Mouse (Mus musculus) neural tube, embryonic 12.5 days (tissue): Measurements from ENCODE around the gene Tbc1d30. TPM values are rescaled to one million over a fixed set of nuclear protein-coding genes. Genes with fewer than 3 reads are reported as not detected.

Experiments
- ATAC-seq: fragments of 200-750 bp; cut with Nextera tagmentation; 2 replicates; pipeline ENCODE4 v1.8.0; 2017; ENCODE audit warnings: low read depth, mild to moderate bottlenecking, moderate TSS enrichment, moderate library complexity; ENCODE audit not compliant: low FRiP score
- H3K27ac ChIP-seq: fragments of 300-500 bp; sonication (generic); 2 replicates; pipeline ENCODE4 v1.5.1; 2016
- H3K27me3 ChIP-seq: fragments of 300-500 bp; sonication (generic); replicated peaks from 2 replicates; pipeline ENCODE4 v1.6.1; 2016; ENCODE audit warnings: mild to moderate bottlenecking
- H3K36me3 ChIP-seq: fragments of 300-500 bp; sonication (generic); 2 replicates; pipeline ENCODE4 v1.6.1; 2016; ENCODE audit warnings: mild to moderate bottlenecking
- H3K4me1 ChIP-seq: fragments of 300-500 bp; sonication (generic); 2 replicates; pipeline ENCODE4 v1.6.1; 2016
- H3K4me2 ChIP-seq: fragments of 300-500 bp; sonication (generic); replicated peaks from 2 replicates; pipeline ENCODE4 v1.6.1; 2016; ENCODE audit warnings: mild to moderate bottlenecking
- H3K4me3 ChIP-seq: fragments of 300-500 bp; sonication (generic); 2 replicates; pipeline ENCODE4 v1.5.1; 2016
- H3K9ac ChIP-seq: fragments of 300-500 bp; sonication (generic); 2 replicates; pipeline ENCODE4 v1.6.1; 2016; ENCODE audit warnings: mild to moderate bottlenecking
- H3K9me3 ChIP-seq: fragments of 300-500 bp; sonication (generic); 2 replicates; pipeline ENCODE4 v1.6.1; 2016; ENCODE audit warnings: mild to moderate bottlenecking
- WGBS: fragments of 180-500 bp; shearing (Covaris S2); methylation state at CpG from one replicate; pipeline ENCODE4 v1.1.7; 2016; 5-methylcytosine and 5-hydroxymethylcytosine counted together
- polyA plus RNA-seq: library from polyadenylated mRNA; unstranded; fragments of >200 nt; fragmentation: Nextera tagmentation; extraction: Ambion mirVana; gene quantifications from 2 replicates; pipeline ENCODE4 v1.2.1, GENCODE M21; 2016

Tbc1d30 gene
- polyA plus RNA-seq, 1 experiment from 2014 or later, result 9.0 TPM

DNA sequence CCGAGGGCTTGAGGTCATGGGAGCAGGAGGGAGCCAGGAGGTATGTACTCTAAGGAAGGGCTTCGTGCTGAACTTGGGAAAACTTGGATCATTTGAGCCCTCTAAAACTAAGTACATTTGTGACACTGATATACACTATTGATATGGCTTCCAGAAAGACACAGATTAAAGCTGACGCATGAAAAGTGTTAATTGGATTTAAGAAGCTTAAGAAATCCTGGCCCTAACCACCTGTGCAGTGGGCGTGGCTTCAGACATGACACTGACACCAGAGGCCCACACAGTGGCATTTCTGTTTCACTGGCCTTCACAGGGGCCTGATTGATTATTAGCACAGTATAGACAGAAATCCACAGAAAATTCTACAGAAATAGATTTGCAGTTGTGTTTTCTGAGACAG is 21.5 kb downstream of the Tbc1d30 start:
- H3K27ac ChIP-seq, result no peak overlapping the region
- H3K36me3 ChIP-seq, result no peaks in the 10 kb centered on the region
- no peak overlapping the region for H3K4me3 ChIP-seq
- H3K9ac ChIP-seq, result no peak overlapping the region
- ATAC-seq, result no peak
- H3K4me2 ChIP-seq, result no peak overlapping the region
- 0 out of 2 replicates have a peak, but pooled peaks cover 3% of the 10 kb centered on the region for H3K9me3 ChIP-seq
- no peaks in the 10 kb centered on the region for H3K27me3 ChIP-seq
- no peaks in the 10 kb centered on the region for H3K4me1 ChIP-seq
- 84% methylated on average over 4 of the region's 4 CpGs for WGBS

DNA sequence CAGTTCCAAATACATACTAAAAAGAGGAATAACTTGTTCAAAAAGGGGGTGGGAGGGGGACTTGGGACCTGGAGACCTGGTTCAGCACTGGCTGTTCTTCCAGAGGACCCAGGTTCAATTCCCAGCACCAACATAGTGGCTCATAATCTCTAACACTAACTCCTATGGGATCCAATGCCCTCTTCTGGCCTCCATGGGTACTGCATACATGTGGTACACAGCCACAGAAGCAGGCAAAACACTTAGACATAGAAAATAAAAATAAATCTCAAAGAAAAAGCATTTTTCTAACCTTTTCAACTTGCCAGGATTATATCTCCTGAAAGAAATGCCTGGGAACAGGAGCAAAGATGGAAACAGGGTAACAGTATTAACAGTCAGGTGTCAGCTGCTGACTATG is 24.9 kb downstream of the Tbc1d30 start:
- Histone ChIP-seq H3K4me3 (no peak overlapping the region), H3K4me1 (no peaks in the 10 kb centered on the region), H3K36me3 (no peaks in the 10 kb centered on the region), H3K27me3 (no peaks in the 10 kb centered on the region), H3K9me3 (no peaks in the 10 kb centered on the region), H3K9ac (no peak overlapping the region), H3K4me2 (no peak overlapping the region), H3K27ac (no peak overlapping the region)
- no peak for ATAC-seq

DNA sequence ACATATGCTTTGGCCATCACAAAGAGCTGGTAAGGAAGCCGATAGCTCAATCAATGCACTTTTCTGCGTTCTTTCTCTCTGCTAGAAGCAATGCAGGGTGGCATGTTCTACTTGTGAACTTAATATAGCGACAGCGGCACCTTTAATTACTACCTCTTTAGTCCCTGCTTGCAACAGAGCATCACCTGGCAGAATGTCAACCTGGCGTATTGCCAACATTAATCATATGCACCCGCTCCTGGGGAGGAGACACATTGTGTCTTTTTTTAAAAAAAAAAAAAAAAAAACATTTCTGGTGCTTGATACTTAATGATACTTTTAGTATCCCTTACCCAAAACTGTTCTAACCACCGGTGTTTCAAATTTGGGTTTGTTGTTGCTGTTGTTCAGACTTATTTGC is 27.6 kb downstream of the Tbc1d30 start:
- no peak for ATAC-seq
- Histone ChIP-seq H3K27me3 (no peaks in the 10 kb centered on the region), H3K27ac (no peak overlapping the region), H3K9ac (no peak overlapping the region), H3K4me2 (no peak overlapping the region), H3K4me3 (no peak overlapping the region), H3K4me1 (no peaks in the 10 kb centered on the region), H3K36me3 (no peaks in the 10 kb centered on the region), H3K9me3 (no peaks in the 10 kb centered on the region)
- 90% methylated on average over 7 of the region's 7 CpGs for WGBS

- peaks cover 9% of the 10 kb centered on the region; the same call in 1 of the 2 replicates for H3K4me1 ChIP-seq
Observed at GRCm38 (mm10) chr10:121318397-121318950, 32.6 kb downstream of the Tbc1d30 start.

DNA sequence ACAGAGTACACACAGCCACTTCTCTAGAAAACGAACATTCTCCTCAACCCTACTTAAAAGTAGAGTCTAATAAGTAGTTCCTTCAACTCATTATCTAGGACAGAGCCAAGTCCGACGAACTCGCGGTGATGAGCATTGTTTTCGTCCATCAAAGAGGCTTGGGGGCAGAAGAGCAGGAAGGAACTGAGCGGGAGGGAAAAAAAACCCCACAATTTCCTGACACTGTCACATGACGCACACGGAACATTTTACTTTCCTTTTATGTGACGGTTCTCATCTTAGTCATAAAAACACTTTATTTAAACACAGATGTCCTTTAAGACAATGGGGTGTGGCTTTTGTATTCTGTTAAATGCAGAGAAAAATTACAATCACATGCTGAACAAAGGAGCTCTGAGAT is 34.7 kb downstream of the Tbc1d30 start:
- Histone ChIP-seq H3K4me3 (no peak overlapping the region), H3K27ac (no peak overlapping the region), H3K36me3 (no peaks in the 10 kb centered on the region), H3K4me2 (no peak overlapping the region), H3K4me1 (peaks cover 9% of the 10 kb centered on the region; the same call in 1 of the 2 replicates), H3K9me3 (no peaks in the 10 kb centered on the region), H3K27me3 (0 out of 2 replicates have a peak, but pooled peaks cover 6% of the 10 kb centered on the region), H3K9ac (no peak overlapping the region)
- no peak for ATAC-seq
- 90% methylated on average over 10 of the region's 10 CpGs for WGBS

More at GRCm38 (mm10) chr10:121318397-121318950, 32.6 kb downstream of the Tbc1d30 start:
- 80% methylated on average over 7 of the region's 7 CpGs for WGBS
- Histone ChIP-seq H3K4me2 (no peak overlapping the region), H3K27ac (no peak overlapping the region), H3K9ac (no peak overlapping the region), H3K36me3 (no peaks in the 10 kb centered on the region), H3K27me3 (no peaks in the 10 kb centered on the region), H3K4me3 (no peak overlapping the region), H3K9me3 (no peaks in the 10 kb centered on the region)
- ATAC-seq, result no peak

DNA sequence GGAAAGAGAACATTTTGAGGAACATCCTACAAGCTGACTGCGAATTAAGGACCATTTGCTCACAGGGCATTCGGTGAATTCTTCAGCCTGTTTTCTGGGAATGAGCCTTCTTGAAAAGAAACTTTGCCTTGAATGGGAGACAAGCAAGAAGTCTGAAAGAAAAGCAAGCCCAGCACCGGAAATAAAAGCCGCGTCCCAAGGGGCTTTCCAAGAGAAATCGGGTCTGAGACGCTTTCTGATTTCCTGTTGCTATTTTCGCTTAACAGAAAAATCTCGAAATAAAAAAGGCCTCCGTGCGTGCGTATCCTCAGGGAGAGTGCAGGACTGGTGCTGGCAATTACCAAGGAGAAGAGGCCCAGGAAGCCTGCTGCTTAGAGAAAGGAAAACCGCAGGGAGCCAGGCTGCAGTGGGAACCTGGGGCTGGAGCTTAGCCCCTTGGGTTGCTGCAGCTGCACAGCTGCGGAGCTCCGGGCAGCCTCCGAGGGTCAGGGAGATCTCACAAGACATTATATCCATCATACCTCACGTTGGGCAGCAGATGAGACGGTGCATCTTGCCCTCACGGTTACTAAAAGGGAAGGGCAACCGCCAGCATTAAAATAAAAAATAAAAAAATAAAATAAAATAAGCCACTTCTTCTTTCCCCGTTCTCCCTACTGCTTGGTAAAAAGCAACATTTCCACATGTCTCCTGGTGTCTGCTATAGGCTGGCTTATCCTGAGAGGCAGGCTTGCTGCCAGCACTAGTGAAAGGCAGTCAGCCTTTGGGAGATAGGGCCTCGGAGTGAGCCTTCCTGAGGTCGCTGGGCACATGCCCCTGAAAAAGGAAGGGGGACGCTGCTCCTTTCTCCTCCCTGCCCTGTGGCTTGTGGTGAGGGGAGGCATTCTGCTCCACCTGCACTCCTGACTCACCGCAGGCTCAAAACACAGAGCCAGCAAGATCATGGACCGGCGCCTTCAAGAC is 35.5 kb downstream of the Tbc1d30 start:
- H3K4me1 ChIP-seq, result peaks cover 9% of the 10 kb centered on the region; the same call in 1 of the 2 replicates
- no peak overlapping the region for H3K4me3 ChIP-seq
- no peak overlapping the region for H3K9ac ChIP-seq
- no peak overlapping the region for H3K27ac ChIP-seq
- WGBS, result 24% methylated on average over 27 of the region's 27 CpGs
- no peak for ATAC-seq
- no peaks in the 10 kb centered on the region for H3K9me3 ChIP-seq
- H3K36me3 ChIP-seq, result no peaks in the 10 kb centered on the region
- 0 out of 2 replicates have a peak, but pooled peaks cover 6% of the 10 kb centered on the region for H3K27me3 ChIP-seq
- H3K4me2 ChIP-seq, result peak overlapping the region; percentile 40

DNA sequence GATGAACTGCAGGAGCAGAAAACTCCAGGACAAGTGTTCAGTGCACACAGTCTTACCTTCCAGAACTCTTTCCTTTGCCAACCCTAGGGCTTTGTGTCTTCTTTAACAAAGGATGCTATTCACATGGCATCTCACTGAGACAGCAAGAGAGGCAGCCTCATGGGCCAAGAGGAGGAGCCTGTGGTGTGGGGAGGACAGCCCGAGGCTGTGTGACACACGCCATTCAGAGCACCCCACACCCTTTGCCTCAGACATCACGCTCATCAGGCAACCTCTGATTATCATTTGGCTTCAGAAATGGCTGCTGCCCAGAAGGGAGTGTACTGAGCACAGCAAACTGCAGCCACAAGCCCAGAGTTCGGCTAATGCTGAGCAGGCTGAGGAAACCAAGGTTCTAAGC is 36.9 kb downstream of the Tbc1d30 start:
- Histone ChIP-seq H3K27me3 (peaks cover 12% of the 10 kb centered on the region; the same call in 1 of the 2 replicates), H3K4me2 (no peak overlapping the region), H3K9ac (no peak overlapping the region), H3K9me3 (no peaks in the 10 kb centered on the region), H3K27ac (no peak overlapping the region), H3K36me3 (no peaks in the 10 kb centered on the region), H3K4me3 (no peak overlapping the region), H3K4me1 (peaks cover 20% of the 10 kb centered on the region)
- WGBS, result 33% methylated on average over 4 of the region's 4 CpGs
- no peak for ATAC-seq

GRCm38 (mm10) chr10:121313049-121313448 is 38.0 kb downstream of the Tbc1d30 start:
- Histone ChIP-seq H3K36me3 (no peaks in the 10 kb centered on the region), H3K4me2 (no peak overlapping the region), H3K27me3 (peaks cover 15% of the 10 kb centered on the region; the same call in 1 of the 2 replicates), H3K9me3 (no peaks in the 10 kb centered on the region), H3K4me3 (no peak overlapping the region), H3K27ac (no peak overlapping the region), H3K4me1 (peaks cover 23% of the 10 kb centered on the region), H3K9ac (no peak overlapping the region)
- WGBS, result 92% methylated on average over 3 of the region's 3 CpGs
- ATAC-seq, result no peak

GRCm38 (mm10) chr10:121310511-121311221 is 40.4 kb downstream of the Tbc1d30 start:
- peak overlapping the region; percentile 82 for H3K9ac ChIP-seq
- H3K27ac ChIP-seq, result peak overlapping the region; percentile 74
- H3K4me2 ChIP-seq, result peak overlapping the region; percentile 85
- no peaks in the 10 kb centered on the region for H3K9me3 ChIP-seq
- peak; percentile 92 for ATAC-seq
- H3K27me3 ChIP-seq, result peaks cover 15% of the 10 kb centered on the region; the same call in 1 of the 2 replicates
- H3K4me3 ChIP-seq, result peak overlapping the region; percentile 63
- H3K36me3 ChIP-seq, result no peaks in the 10 kb centered on the region
- H3K4me1 ChIP-seq, result peaks cover 29% of the 10 kb centered on the region
- WGBS, result under 1% methylated on average over 77 of the region's 77 CpGs

- Histone ChIP-seq H3K9ac (peak overlapping the region; percentile 82), H3K36me3 (no peaks in the 10 kb centered on the region), H3K4me3 (peak overlapping the region; percentile 63), H3K27me3 (peaks cover 15% of the 10 kb centered on the region; the same call in 1 of the 2 replicates), H3K27ac (peak overlapping the region; percentile 74; the same call in 1 of the 2 replicates), H3K9me3 (no peaks in the 10 kb centered on the region), H3K4me1 (peaks cover 25% of the 10 kb centered on the region), H3K4me2 (peak overlapping the region; percentile 85)
- peak; percentile 31; the same call in 1 of the 2 replicates for ATAC-seq
- under 1% methylated on average over 32 of the region's 32 CpGs for WGBS
Observed at GRCm38 (mm10) chr10:121309801-121310510, 41.1 kb downstream of the Tbc1d30 start.

GRCm38 (mm10) chr10:121309123-121309655 is 41.9 kb downstream of the Tbc1d30 start:
- Histone ChIP-seq H3K9ac (peak overlapping the region; percentile 82; the same call in 1 of the 2 replicates), H3K36me3 (peaks cover under 1% of the 10 kb centered on the region; the same call in 1 of the 2 replicates), H3K27ac (no peak overlapping the region), H3K4me1 (peaks cover 24% of the 10 kb centered on the region), H3K4me2 (peak overlapping the region; percentile 85), H3K9me3 (no peaks in the 10 kb centered on the region), H3K27me3 (peaks cover 15% of the 10 kb centered on the region; the same call in 1 of the 2 replicates), H3K4me3 (peak overlapping the region; percentile 63)
- no peak for ATAC-seq
- WGBS, result 20% methylated on average over 11 of the region's 11 CpGs
